Mouse (Mus musculus): ENCODE measurements around the gene Adamts3.
A peak's percentile ranks its signal among the peaks of the same experiment; 100 is the strongest.

Adamts3 gene

DNA sequence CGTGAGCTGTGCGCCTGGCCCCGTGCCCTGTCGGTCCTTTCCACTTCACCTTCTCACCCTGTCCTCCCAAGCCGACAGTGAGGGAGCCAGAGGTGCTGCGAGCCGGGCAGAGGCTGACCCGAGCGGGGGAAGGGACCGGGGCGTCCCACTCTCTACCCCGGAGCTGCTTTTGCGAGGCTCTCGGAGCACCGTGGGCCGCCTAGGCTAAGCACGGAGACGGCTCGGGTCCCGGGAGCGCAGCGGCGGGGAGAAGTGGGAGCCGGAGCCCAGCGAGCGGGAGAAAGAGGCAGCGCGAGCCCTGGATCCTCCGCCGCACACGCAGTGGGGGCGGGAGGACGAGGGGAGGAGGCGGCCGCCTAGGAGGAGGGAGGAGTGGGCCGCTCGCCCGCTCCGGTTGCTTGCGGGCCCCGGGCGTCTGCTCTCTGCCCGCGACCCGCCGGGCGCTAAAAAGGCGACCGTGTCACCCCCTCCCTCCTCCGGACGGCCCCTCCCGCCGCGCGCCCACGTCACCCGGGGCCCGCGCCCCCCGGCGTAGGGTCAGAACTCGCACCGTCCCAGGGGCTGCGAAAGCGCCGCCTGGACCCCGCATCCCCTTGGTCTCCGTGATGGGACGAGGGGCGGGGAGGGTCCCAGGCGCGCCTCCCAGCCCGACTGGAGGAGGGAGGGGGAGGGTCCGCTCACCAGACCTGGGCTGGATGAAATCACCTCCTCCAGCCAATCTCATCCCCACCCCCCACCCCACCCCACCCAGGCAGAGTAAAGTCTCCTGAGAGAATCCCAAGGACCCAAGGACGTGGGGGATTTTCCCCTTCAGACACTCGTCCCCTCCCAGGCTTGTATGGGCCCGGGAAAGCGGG is at the start of gene Adamts3:
TSS of gene Adamts3 (minus strand) at position 284 of the 857 bp plus-strand sequence.
- peak; percentile 57 to 68 for DNase-seq

DNA sequence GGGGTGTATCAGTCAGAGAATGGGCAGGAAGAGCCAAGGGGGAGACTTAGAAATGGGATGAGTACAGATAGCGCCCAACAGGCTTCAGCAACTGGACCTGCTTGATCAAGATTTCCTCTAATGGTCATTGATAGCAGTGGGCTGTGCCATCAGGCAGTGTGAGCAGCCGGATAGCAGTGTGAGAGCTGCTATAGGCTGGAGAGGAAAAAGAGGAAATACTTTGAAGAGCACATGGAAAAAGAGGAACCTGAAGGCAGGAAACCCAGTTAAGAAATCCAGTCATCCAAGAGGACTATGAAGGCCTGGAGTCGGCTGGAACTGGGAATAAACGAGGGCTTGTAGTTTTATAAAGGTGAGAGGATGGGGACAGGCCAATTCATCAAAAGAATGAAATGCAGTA is 48.4 kb upstream of the Adamts3 start:
- DNase-seq: no peak

DNA sequence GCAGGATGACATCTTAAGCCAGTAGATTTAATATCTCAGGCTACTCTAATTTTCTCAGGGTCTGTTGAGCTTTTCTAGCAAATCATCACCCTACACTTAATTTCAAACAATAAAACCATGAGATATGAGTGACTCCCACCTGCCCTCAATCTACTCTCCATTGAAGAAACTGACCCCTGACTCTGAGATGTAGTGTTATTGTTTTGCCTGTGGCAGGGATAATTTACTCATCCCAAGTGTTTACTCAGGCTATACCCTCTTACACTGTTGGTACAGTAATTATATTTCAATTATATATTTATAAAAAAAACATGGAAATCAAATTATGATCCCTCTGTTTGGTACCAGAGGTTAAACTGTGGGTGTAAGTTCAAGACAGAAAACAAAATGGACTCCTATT is 29.2 kb upstream of the Adamts3 start:
- no peak for DNase-seq

DNA sequence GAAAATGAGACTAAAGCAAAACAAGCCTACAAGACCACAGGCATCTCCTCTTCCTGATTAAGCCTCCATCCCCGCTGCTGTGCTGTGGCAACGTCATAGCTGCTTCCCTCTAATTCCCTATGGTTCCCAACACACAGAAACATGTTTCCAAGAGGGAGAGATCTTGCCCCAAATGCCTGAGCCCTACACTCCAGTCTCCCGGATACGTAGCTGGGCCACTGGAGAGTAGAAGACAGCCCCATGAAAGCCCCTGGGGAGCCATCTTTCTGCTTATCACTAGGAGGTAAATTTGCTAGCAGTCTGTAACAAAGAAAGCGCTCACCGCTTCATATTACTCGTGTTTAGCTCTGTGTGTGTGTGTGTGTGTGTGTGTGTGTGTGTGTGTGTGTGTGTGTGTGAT is 28.8 kb upstream of the Adamts3 start:
- DNase-seq: no peak

GRCm38 (mm10) chr5:89911508-89911907 is 28.4 kb upstream of the Adamts3 start:
- DNase-seq: no peak

GRCm38 (mm10) chr5:89906884-89907431 is 23.8 kb upstream of the Adamts3 start:
- no peak for DNase-seq

GRCm38 (mm10) chr5:89901026-89901425 is 17.9 kb upstream of the Adamts3 start:
- DNase-seq: no peak

GRCm38 (mm10) chr5:89897495-89897894 is 14.4 kb upstream of the Adamts3 start:
- peak; percentile 62 to 82 for DNase-seq

GRCm38 (mm10) chr5:89895520-89895919 is 12.4 kb upstream of the Adamts3 start:
- no peak for DNase-seq

DNA sequence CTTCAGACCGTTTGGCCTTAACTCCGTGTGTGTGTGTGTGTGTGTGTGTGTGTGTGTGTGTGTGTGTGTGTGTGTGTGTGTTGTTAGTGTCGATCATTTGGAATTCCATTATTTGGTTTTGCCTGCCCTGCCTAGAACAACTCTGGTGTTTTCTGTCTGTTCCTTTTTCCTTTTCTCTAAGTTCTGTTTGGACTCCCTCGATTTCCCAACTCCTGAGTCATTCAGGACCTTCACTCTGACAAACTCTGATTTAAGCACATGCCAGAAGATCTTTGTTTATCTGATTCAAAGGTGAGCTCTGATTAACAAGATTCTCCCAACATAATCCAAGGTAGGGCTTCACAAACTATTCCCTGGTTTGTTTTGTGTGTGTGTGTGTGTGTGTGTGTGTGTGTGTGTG is 1.9 kb upstream of the Adamts3 start:
- no peak for DNase-seq

- DNase-seq: no peak
These were observed 722 bp upstream of the Adamts3 start for GRCm38 (mm10) chr5:89883908-89884204.

- peak; percentile 36 to 49 for DNase-seq
These were observed 921 bp downstream of the Adamts3 start for GRCm38 (mm10) chr5:89882091-89882734.

DNA sequence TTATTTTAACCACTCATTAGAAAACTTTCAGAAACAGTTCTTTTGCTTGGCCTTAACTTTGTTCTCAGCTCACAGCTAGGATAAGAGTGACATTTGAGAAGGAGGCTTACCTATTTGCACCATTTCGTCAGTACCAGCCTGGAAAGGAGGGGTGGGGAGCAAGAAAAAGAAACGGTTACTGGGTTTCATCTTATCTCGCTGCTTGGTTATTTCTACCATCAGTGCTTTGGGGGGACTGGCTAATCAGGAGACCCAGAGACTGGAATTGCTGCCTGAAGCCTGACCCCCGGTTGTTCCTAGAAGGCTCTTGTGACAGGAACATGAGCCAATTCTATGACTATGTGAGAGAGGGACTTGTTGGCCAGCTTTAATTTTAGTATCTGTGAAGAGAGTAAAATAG is 1.7 kb downstream of the Adamts3 start:
- no peak for DNase-seq

- no peak for DNase-seq
These were observed 4.2 kb downstream of the Adamts3 start for GRCm38 (mm10) chr5:89878866-89879392.

GRCm38 (mm10) chr5:89872661-89873060 is 10.5 kb downstream of the Adamts3 start:
- DNase-seq: no peak

DNA sequence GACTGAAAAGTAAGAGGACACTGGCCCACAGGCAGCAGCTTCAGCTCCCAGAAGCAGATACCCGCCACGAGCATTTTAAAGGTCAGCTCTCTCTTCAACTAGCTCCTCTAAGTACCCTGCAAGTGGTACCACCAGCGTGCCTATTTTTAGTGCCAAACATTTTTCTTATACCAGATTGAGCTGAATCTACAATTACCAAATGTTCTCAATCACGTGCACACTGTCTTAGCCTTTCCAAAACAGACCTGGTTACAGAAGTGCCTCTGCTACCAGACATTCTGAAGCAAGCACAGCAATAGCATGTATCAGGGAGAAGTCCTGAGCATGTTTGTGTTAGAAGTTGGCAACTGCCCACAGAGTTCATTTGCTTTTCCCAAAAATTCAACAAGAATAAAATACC is 23.5 kb downstream of the Adamts3 start:
- no peak for DNase-seq

- DNase-seq: no peak
These were observed 24.3 kb downstream of the Adamts3 start for GRCm38 (mm10) chr5:89858837-89859236.

DNA sequence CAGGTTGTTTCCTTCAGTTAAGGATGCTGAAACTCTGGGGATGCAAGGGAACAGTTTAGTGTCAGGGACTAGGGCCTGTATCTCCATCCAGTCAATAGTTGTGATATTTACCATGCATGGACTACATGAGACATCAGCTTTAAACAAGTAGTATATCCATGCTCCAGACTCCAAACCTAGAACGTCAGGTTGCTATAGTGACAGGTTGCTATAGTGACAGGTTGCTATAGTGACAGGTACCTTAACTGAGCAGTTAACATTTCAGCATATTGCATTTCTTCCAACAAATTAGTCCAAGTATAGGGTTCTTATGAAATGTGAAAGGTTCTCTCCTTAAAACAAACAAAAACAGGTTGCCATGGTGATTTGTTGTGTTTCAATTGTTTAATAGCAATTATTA is 36.6 kb downstream of the Adamts3 start:
- no peak for DNase-seq

GRCm38 (mm10) chr5:89844354-89844753 is 38.8 kb downstream of the Adamts3 start:
- DNase-seq: peak; percentile 51 to 72

GRCm38 (mm10) chr5:89843478-89843877 is 39.7 kb downstream of the Adamts3 start:
- DNase-seq: no peak

GRCm38 (mm10) chr5:89839627-89840026 is 43.5 kb downstream of the Adamts3 start:
- peak; percentile 21 to 57 for DNase-seq

DNA sequence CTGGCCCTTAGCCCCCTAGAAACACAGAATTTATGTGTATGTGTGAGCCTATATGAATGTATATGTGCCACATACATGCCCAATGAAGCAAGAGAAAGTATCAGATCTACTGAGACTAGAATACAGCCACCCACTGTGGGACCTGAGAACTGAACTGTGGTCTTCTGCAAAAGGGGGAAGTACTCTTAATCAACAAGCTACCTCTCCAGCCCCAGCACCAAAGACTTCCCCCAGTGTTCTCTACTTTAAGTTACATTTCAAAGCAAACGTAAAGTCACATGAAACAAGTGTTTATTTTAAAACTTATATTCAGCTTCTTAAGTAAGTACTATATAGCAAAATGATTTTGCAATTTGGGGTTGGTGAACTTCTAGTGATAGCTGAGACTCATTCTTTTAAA is 62.0 kb downstream of the Adamts3 start:
- DNase-seq: no peak

- DNase-seq: peak in 1 of 2 experiments; percentile 51
These were observed 63.6 kb downstream of the Adamts3 start for GRCm38 (mm10) chr5:89819531-89819930.

DNA sequence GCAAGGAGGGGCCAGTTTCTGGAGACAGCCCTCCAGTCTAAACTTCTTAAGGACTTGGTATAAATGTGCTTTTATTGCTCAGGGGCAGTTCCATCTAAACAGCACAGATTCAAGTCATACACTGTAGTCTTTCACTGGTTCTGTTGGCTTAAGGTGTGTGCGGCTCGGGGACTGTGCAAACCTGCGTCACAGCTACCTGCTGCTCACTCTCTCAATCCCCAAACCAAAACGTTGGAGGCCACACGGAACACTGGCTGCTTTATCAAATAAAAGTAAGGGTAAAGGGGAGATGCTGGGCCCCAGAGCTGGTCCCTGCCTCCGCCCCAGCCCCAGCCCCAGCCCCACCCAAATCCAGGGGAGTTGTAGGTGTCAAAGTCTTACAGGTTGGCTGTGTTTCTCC is 66.5 kb downstream of the Adamts3 start:
- DNase-seq: no peak
